ENCODE assay signal across 14 mouse cellular contexts in genomic region chr2:14136906-14137305, GRCm38 (mm10). TPM values are rescaled to one million over a fixed set of nuclear protein-coding genes. Genes with fewer than 3 reads are reported as not detected.
DNase-seq lines count a peak whose midpoint lies in the region; ATAC-seq and TF ChIP-seq lines count a peak whose summit lies in the region.
"Had no signal": no experiment of that assay in that cellular context is flagged by ENCODE, and none has a peak within 500 bp of the region (broad histone marks: within the 10 kb centered on the region; RNA-seq: fewer than 3 reads in every experiment).

No protein-coding gene starts in this region.

- H3K4me3 ChIP-seq in embryonic facial prominence, embryonic 12.5 days, result no peak overlapping the region
- no peak overlapping the region for H3K4me3 ChIP-seq in embryonic facial prominence, embryonic 10.5 days
- H3K4me3 ChIP-seq in hindbrain, postnatal 0 days (ENCODE audit: low read length), result no peak overlapping the region
- no peak overlapping the region for H3K4me3 ChIP-seq in hindbrain, embryonic 10.5 days
- H3K4me3 ChIP-seq in intestine, embryonic 16.5 days (ENCODE audit: low read length), result no peak overlapping the region
- H3K4me3 ChIP-seq: hindbrain, embryonic 15.5 days; layer of hippocampus, adult 2 months had no signal

- H3K36me3 ChIP-seq in embryonic facial prominence, embryonic 12.5 days, result peaks cover 34% of the 10 kb centered on the region
- peaks cover 70% of the 10 kb centered on the region for H3K36me3 ChIP-seq in embryonic facial prominence, embryonic 10.5 days (replicated peaks)
- H3K36me3 ChIP-seq in hindbrain, postnatal 0 days (ENCODE audit: insufficient read depth, low read length), result peaks cover 11% of the 10 kb centered on the region
- H3K36me3 ChIP-seq in hindbrain, embryonic 10.5 days, result peaks cover 80% of the 10 kb centered on the region
- peaks cover 9% of the 10 kb centered on the region for H3K36me3 ChIP-seq in intestine, embryonic 16.5 days (ENCODE audit: control insufficient read depth, insufficient read depth, low read length)

- no peak overlapping the region for H3K27ac ChIP-seq in embryonic facial prominence, embryonic 12.5 days
- no peak overlapping the region for H3K27ac ChIP-seq in embryonic facial prominence, embryonic 10.5 days (replicated peaks)
- no peak overlapping the region for H3K27ac ChIP-seq in hindbrain, postnatal 0 days
- H3K27ac ChIP-seq in hindbrain, embryonic 10.5 days, result no peak overlapping the region
- H3K27ac ChIP-seq in intestine, embryonic 16.5 days (ENCODE audit: low read length), result no peak overlapping the region
- H3K27ac ChIP-seq: hindbrain, embryonic 15.5 days; layer of hippocampus, adult 2 months had no signal

- H3K27me3 ChIP-seq in embryonic facial prominence, embryonic 12.5 days, result no peaks in the 10 kb centered on the region
- H3K27me3 ChIP-seq in embryonic facial prominence, embryonic 10.5 days (replicated peaks; ENCODE audit: low read depth, poor library complexity, severe bottlenecking), result no peaks in the 10 kb centered on the region
- H3K27me3 ChIP-seq in hindbrain, postnatal 0 days (ENCODE audit: insufficient read depth, low read length), result no peaks in the 10 kb centered on the region
- H3K27me3 ChIP-seq in hindbrain, embryonic 10.5 days (ENCODE audit: insufficient read depth, poor library complexity, severe bottlenecking), result no peaks in the 10 kb centered on the region
- H3K27me3 ChIP-seq in intestine, embryonic 16.5 days (replicated peaks; ENCODE audit: control insufficient read depth, insufficient read depth, low read length), result no peaks in the 10 kb centered on the region
- H3K27me3 ChIP-seq: hindbrain, embryonic 15.5 days; Patski had no signal

- no peak overlapping the region for H3K9ac ChIP-seq in embryonic facial prominence, embryonic 12.5 days
- no peak overlapping the region for H3K9ac ChIP-seq in hindbrain, postnatal 0 days (replicated peaks; ENCODE audit: low read length)
- H3K9ac ChIP-seq in intestine, embryonic 16.5 days (ENCODE audit: low read depth, low read length), result no peak overlapping the region
- H3K9ac ChIP-seq: hindbrain, embryonic 15.5 days had no signal

- no peak for DNase-seq in embryonic facial prominence, embryonic 10.5 days (ENCODE audit: low spot score)
- peak; percentile 13 for DNase-seq in hindbrain, postnatal 0 days (ENCODE audit: low spot score)
- DNase-seq in hindbrain, embryonic 10.5 days (ENCODE audit: low spot score), result no peak
- peak; percentile 13 for DNase-seq in 3134 (ENCODE audit: extremely low read depth, insufficient read length, low spot score)
- DNase-seq in lung, postnatal 10 days, result peak; percentile 36
- no peak for DNase-seq in adrenal gland, postnatal 10 days
- DNase-seq: adrenal gland, postnatal 25 days; cerebellum, adult 18-20 months; spleen, adult 18-20 months had no signal

- H3K4me2 ChIP-seq in embryonic facial prominence, embryonic 12.5 days (replicated peaks), result no peak overlapping the region
- H3K4me2 ChIP-seq in hindbrain, postnatal 0 days (ENCODE audit: low read depth, low read length), result no peak overlapping the region
- no peak overlapping the region for H3K4me2 ChIP-seq in intestine, embryonic 16.5 days (ENCODE audit: low read depth, low read length)
- H3K4me2 ChIP-seq: hindbrain, embryonic 15.5 days had no signal

- no peaks in the 10 kb centered on the region for H3K9me3 ChIP-seq in embryonic facial prominence, embryonic 12.5 days
- no peaks in the 10 kb centered on the region for H3K9me3 ChIP-seq in embryonic facial prominence, embryonic 10.5 days
- no peaks in the 10 kb centered on the region for H3K9me3 ChIP-seq in hindbrain, postnatal 0 days (ENCODE audit: low read length)
- no peaks in the 10 kb centered on the region for H3K9me3 ChIP-seq in hindbrain, embryonic 10.5 days
- no peaks in the 10 kb centered on the region for H3K9me3 ChIP-seq in intestine, embryonic 16.5 days (ENCODE audit: control insufficient read depth, low read length)
- H3K9me3 ChIP-seq: hindbrain, embryonic 15.5 days had no signal

- ATAC-seq in embryonic facial prominence, embryonic 12.5 days (ENCODE audit: insufficient number of reproducible peaks, insufficient read depth, low FRiP score, low TSS enrichment), result 0 out of 2 replicates have a peak, but pooled peaks have one; percentile 72
- ATAC-seq in hindbrain, postnatal 0 days, result no peak
- no peak for ATAC-seq in intestine, embryonic 16.5 days
- ATAC-seq: Patski had no signal

- 75% methylated on average over 3 of the region's 3 CpGs for WGBS in embryonic facial prominence, embryonic 12.5 days
- 83% methylated on average over 3 of the region's 3 CpGs for WGBS in embryonic facial prominence, embryonic 10.5 days
- WGBS in hindbrain, postnatal 0 days, result 57% methylated on average over 3 of the region's 3 CpGs
- WGBS in hindbrain, embryonic 10.5 days, result 90% methylated on average over 3 of the region's 3 CpGs
- 61% methylated on average over 3 of the region's 3 CpGs for WGBS in intestine, embryonic 16.5 days

- no peaks in the 10 kb centered on the region for H3K4me1 ChIP-seq in embryonic facial prominence, embryonic 12.5 days
- no peaks in the 10 kb centered on the region for H3K4me1 ChIP-seq in embryonic facial prominence, embryonic 10.5 days
- H3K4me1 ChIP-seq in hindbrain, postnatal 0 days (ENCODE audit: insufficient read depth, low read length), result no peaks in the 10 kb centered on the region
- peaks cover 9% of the 10 kb centered on the region; the same call in 1 of the 2 replicates for H3K4me1 ChIP-seq in hindbrain, embryonic 10.5 days (replicated peaks)
- H3K4me1 ChIP-seq in intestine, embryonic 16.5 days (ENCODE audit: control insufficient read depth, insufficient read depth, low read length), result 0 out of 2 replicates have a peak, but pooled peaks cover 3% of the 10 kb centered on the region
- H3K4me1 ChIP-seq: hindbrain, embryonic 15.5 days had no signal

- no peak for TF ChIP-seq CTCF in hindbrain, postnatal 0 days (IDR thresholded peaks at IDR 0.05; ENCODE audit: low read depth)

RNA-seq across cellular contexts. Expression of gene Tmem236, which starts 37.4 kb away (rescaled TPM):
- polyA plus RNA-seq in embryonic facial prominence, embryonic 12.5 days (2016; fragmentation: Nextera tagmentation; extraction: Ambion mirVana), result 0.05 TPM in 1 of 2 replicates, not detected in the other
- polyA plus RNA-seq in embryonic facial prominence, embryonic 10.5 days (2016; fragmentation: Nextera tagmentation; extraction: Ambion mirVana), result 0.04 TPM in 1 of 2 replicates, not detected in the other
- 0.10 and 0.29 TPM in 2 replicates for total RNA-seq in hindbrain, postnatal 0 days (2014; rRNA removed)
- 0.23 and 0.25 TPM in 2 replicates for polyA plus RNA-seq in hindbrain, postnatal 0 days (2015; fragmentation: Nextera tagmentation; extraction: Ambion mirVana)
- not detected in 2 replicates for polyA plus RNA-seq in hindbrain, embryonic 10.5 days (2016; fragmentation: Nextera tagmentation; extraction: Ambion mirVana)
- polyA plus RNA-seq in intestine, embryonic 16.5 days (2015; fragmentation: Nextera tagmentation; extraction: Ambion mirVana), result 28.5 and 32.5 TPM in 2 replicates
- total RNA-seq in adrenal gland, postnatal 10 days (2021), result under 1 TPM; 0.12 to 0.18 TPM

Comparison
In these comparisons a context has a peak if more than half of its experiments do, and no peak if none do; other contexts are left out.
1. DNase-seq: peak in hindbrain, postnatal 0 days (single experiment), 3134 (single experiment) and lung, postnatal 10 days (single experiment); none in embryonic facial prominence, embryonic 10.5 days (single experiment), hindbrain, embryonic 10.5 days (single experiment) and adrenal gland, postnatal 10 days (single experiment).
2. RNA of gene Tmem236, which starts 37.4 kb away (polyA plus RNA-seq): 28.5 to 32.5 TPM in intestine, embryonic 16.5 days; 0.23 to 0.25 TPM in hindbrain, postnatal 0 days, 0.05 TPM in embryonic facial prominence, embryonic 12.5 days, not detected in hindbrain, embryonic 10.5 days and 0.04 TPM in embryonic facial prominence, embryonic 10.5 days; every median in the first group is over 10 times any median in the second.